Mouse (Mus musculus) cerebellum, adult 2 months (tissue): ENCODE measurements around the gene Fance. TPM values are rescaled to one million over a fixed set of nuclear protein-coding genes. Genes with fewer than 3 reads are reported as not detected.
A peak's percentile ranks its signal among the peaks of the same experiment; 100 is the strongest.

ENCODE experiments used
- DNase-seq, 2 experiments: peaks; one replicate each; pipeline ENCODE4 v3.0.0; 2021
- H3K27ac ChIP-seq: fragments of 200-500 bp; 2 replicates; pipeline ENCODE4 v1.5.1; 2012; ENCODE audit warnings: low read length, control low read depth, inconsistent platforms; ENCODE audit not compliant: insufficient read depth
- H3K27me3 ChIP-seq: fragments of 200-500 bp; 2 replicates; pipeline ENCODE4 v1.6.1; 2012; ENCODE audit warnings: inconsistent platforms, mild to moderate bottlenecking, low read length, moderate library complexity; ENCODE audit not compliant: control insufficient read depth, insufficient read depth
- H3K4me1 ChIP-seq: fragments of 200-500 bp; 2 replicates; pipeline ENCODE4 v1.6.1; 2011; ENCODE audit warnings: low read length; ENCODE audit not compliant: control insufficient read depth, insufficient read depth
- H3K4me3 ChIP-seq: fragments of 200-500 bp; replicated peaks from 2 replicates; pipeline ENCODE3; 2011; ENCODE audit warnings: mild to moderate bottlenecking, low read depth, low read length, control low read depth; ENCODE audit not compliant: insufficient read depth
- CTCF ChIP-seq: fragments of 200-500 bp; IDR thresholded peaks from 2 replicates; pipeline ENCODE4 v1.5.1; 2011; ENCODE audit warnings: low read depth, mild to moderate bottlenecking, control low read depth, low read length, moderate library complexity, borderline replicate concordance; ENCODE audit not compliant: insufficient read depth
- POLR2A ChIP-seq: fragments of 200-500 bp; IDR thresholded peaks from 2 replicates; pipeline ENCODE4 v1.6.1; 2011; ENCODE audit warnings: low read length, control low read depth, borderline replicate concordance; ENCODE audit not compliant: insufficient read depth
- WGBS: fragments of 180-500 bp; shearing (Covaris S2); methylation state at CpG from one replicate; pipeline ENCODE4 v1.1.7; 2018; 5-methylcytosine and 5-hydroxymethylcytosine counted together
- polyA plus RNA-seq: library from polyadenylated mRNA; depleted of rRNA; stranded (reverse); fragments of >200 nt; gene quantifications from 2 replicates; pipeline ENCODE4 v1.2.3, GENCODE M21; 2012

The Fance gene
- polyA plus RNA-seq, 1 experiment = 16.5 TPM

GRCm38 (mm10) chr17:28277226-28277625 lies 36.1 kb upstream of the Fance start:
- H3K27ac ChIP-seq = no peak overlapping the region
- DNase-seq = no peak
- no peak for TF ChIP-seq CTCF
- no peak for TF ChIP-seq POLR2A
- WGBS = 53% methylated on average over 14 of the region's 14 CpGs
- no peak overlapping the region for H3K4me3 ChIP-seq
- no peaks in the 10 kb centered on the region for H3K27me3 ChIP-seq
- H3K4me1 ChIP-seq = peaks cover 46% of the 10 kb centered on the region

GRCm38 (mm10) chr17:28277721-28278120 lies 35.6 kb upstream of the Fance start:
- 19% methylated on average over 10 of the region's 10 CpGs for WGBS
- DNase-seq = peak in 1 of 2 experiments; percentile 43
- Histone ChIP-seq H3K27ac (no peak overlapping the region), H3K27me3 (no peaks in the 10 kb centered on the region), H3K4me3 (no peak overlapping the region), H3K4me1 (peaks cover 41% of the 10 kb centered on the region)
- TF ChIP-seq CTCF (no peak), POLR2A (no peak)

- Histone ChIP-seq H3K27ac (no peak overlapping the region), H3K27me3 (no peaks in the 10 kb centered on the region), H3K4me3 (no peak overlapping the region), H3K4me1 (peaks cover 37% of the 10 kb centered on the region)
- TF ChIP-seq POLR2A = no peak
- TF ChIP-seq CTCF = no peak
- no peak for DNase-seq
- WGBS = 83% methylated on average over 3 of the region's 3 CpGs
Measured at GRCm38 (mm10) chr17:28278156-28278555, 35.2 kb upstream of the Fance start.

GRCm38 (mm10) chr17:28279236-28279635 lies 34.1 kb upstream of the Fance start:
- TF ChIP-seq CTCF (no peak), POLR2A (no peak)
- Histone ChIP-seq H3K4me3 (no peak overlapping the region), H3K27ac (no peak overlapping the region), H3K27me3 (no peaks in the 10 kb centered on the region), H3K4me1 (peaks cover 35% of the 10 kb centered on the region)
- 69% methylated on average over 4 of the region's 4 CpGs for WGBS
- DNase-seq = no peak

GRCm38 (mm10) chr17:28279780-28280422 lies 33.4 kb upstream of the Fance start:
- Histone ChIP-seq H3K27ac (no peak overlapping the region), H3K4me3 (no peak overlapping the region), H3K4me1 (peaks cover 35% of the 10 kb centered on the region), H3K27me3 (no peaks in the 10 kb centered on the region)
- TF ChIP-seq CTCF = no peak
- no peak for TF ChIP-seq POLR2A
- WGBS = 53% methylated on average over 15 of the region's 15 CpGs
- no peak for DNase-seq

GRCm38 (mm10) chr17:28280423-28280800 lies 32.9 kb upstream of the Fance start:
- no peak for DNase-seq
- TF ChIP-seq CTCF = no peak
- TF ChIP-seq POLR2A = no peak
- H3K27me3 ChIP-seq = no peaks in the 10 kb centered on the region
- H3K4me3 ChIP-seq = no peak overlapping the region
- no peak overlapping the region for H3K27ac ChIP-seq
- 61% methylated on average over 7 of the region's 7 CpGs for WGBS
- peaks cover 36% of the 10 kb centered on the region for H3K4me1 ChIP-seq

- TF ChIP-seq CTCF = no peak
- TF ChIP-seq POLR2A = no peak
- H3K27me3 ChIP-seq = no peaks in the 10 kb centered on the region
- DNase-seq = no peak
- H3K4me3 ChIP-seq = no peak overlapping the region
- no peak overlapping the region for H3K27ac ChIP-seq
- 40% methylated on average over 5 of the region's 5 CpGs for WGBS
- H3K4me1 ChIP-seq = peaks cover 41% of the 10 kb centered on the region
Measured at GRCm38 (mm10) chr17:28280831-28281377, 32.4 kb upstream of the Fance start.

- DNase-seq = no peak
- no peak overlapping the region for H3K27ac ChIP-seq
- 90% methylated on average over 7 of the region's 7 CpGs for WGBS
- no peaks in the 10 kb centered on the region for H3K27me3 ChIP-seq
- no peak overlapping the region for H3K4me3 ChIP-seq
- peaks cover 44% of the 10 kb centered on the region for H3K4me1 ChIP-seq
- no peak for TF ChIP-seq POLR2A
- TF ChIP-seq CTCF = no peak
Measured at GRCm38 (mm10) chr17:28281866-28282441, 31.4 kb upstream of the Fance start.
